Mouse (Mus musculus): ENCODE results near the gene Olfr354. TPM values are rescaled to one million over a fixed set of nuclear protein-coding genes. Genes with fewer than 3 reads are reported as not detected.

Olfr354 gene
- polyA plus RNA-seq, 1 experiment, result not detected

- Histone ChIP-seq H3K36me3 (ENCODE audit: control insufficient read depth, insufficient read depth) (no peaks in the 10 kb centered on the region), H3K27me3 (ENCODE audit: control insufficient read depth, insufficient read depth, insufficient read length) (no peaks in the 10 kb centered on the region), H3K4me2 (ENCODE audit: low read depth) (no peak within 1 kb of the TSS), H3K4me3 (no peak within 1 kb of the TSS), H3ac (ENCODE audit: control insufficient read depth, insufficient read length) (no peak within 1 kb of the TSS), H3K79me2 (ENCODE audit: control insufficient read depth, insufficient read depth) (no peaks in the 10 kb centered on the region)
- no peak for TF ChIP-seq E2F4 (IDR thresholded peaks at IDR 0.05; ENCODE audit: insufficient read depth)
- TF ChIP-seq TCF3 (IDR thresholded peaks at IDR 0.05; ENCODE audit: insufficient read length, low read depth), result no peak
- no peak for TF ChIP-seq POLR2AphosphoS2 (IDR thresholded peaks at IDR 0.05; ENCODE audit: insufficient read length, low read depth)
- TF ChIP-seq MAX (IDR thresholded peaks at IDR 0.05; ENCODE audit: low read depth), result no peak
- TF ChIP-seq CEBPB (IDR thresholded peaks at IDR 0.05; ENCODE audit: insufficient read depth, poor library complexity, severe bottlenecking), result no peak
- TF ChIP-seq POLR2A (IDR thresholded peaks at IDR 0.05; ENCODE audit: insufficient read length, low read depth), result no peak
- TF ChIP-seq REST (IDR thresholded peaks at IDR 0.05; ENCODE audit: insufficient read depth, insufficient read length), result no peak
- TF ChIP-seq MYOG (IDR thresholded peaks at IDR 0.05; ENCODE audit: control insufficient read depth in 1 of 3, insufficient read depth in 1 of 3, insufficient read length in 2 of 3, low read depth in 2 of 3), result no peak
- TF ChIP-seq MYOD1 (IDR thresholded peaks at IDR 0.05; ENCODE audit: control insufficient read depth in 1 of 3, insufficient read length in 2 of 3, low read depth in 2 of 3), result no peak
- TF ChIP-seq SRF (IDR thresholded peaks at IDR 0.05; ENCODE audit: control insufficient read depth, insufficient read length, low read depth), result no peak
- no peak for TF ChIP-seq TCF12 (IDR thresholded peaks at IDR 0.05; ENCODE audit: insufficient read depth, poor library complexity, severe bottlenecking)
- no peak for TF ChIP-seq USF1 (IDR thresholded peaks at IDR 0.05; ENCODE audit: low read depth)
Observed at GRCm38 (mm10) chr2:36928797-36929196, 23.3 kb downstream of the Olfr354 start, which contains the start of gene Olfr355. Gene Olfr355, minus strand, starts transcription at chr2:36928897.

GRCm38 (mm10) chr2:36936821-36937220 lies 31.3 kb downstream of the Olfr354 start, which contains the start of gene Olfr356:
Gene Olfr356, plus strand, starts transcription at chr2:36937121.
- H3K27me3 ChIP-seq (ENCODE audit: control insufficient read depth, insufficient read depth, insufficient read length), result no peaks in the 10 kb centered on the region
- no peak within 1 kb of the TSS for H3K4me3 ChIP-seq

More at GRCm38 (mm10) chr2:36936821-36937220, 31.3 kb downstream of the Olfr354 start, which contains the start of gene Olfr356:
- Histone ChIP-seq H3K36me3 (ENCODE audit: control insufficient read depth, insufficient read depth) (no peaks in the 10 kb centered on the region), H3K79me2 (ENCODE audit: control insufficient read depth, insufficient read depth) (no peaks in the 10 kb centered on the region), H3ac (ENCODE audit: control insufficient read depth, insufficient read length) (no peak within 1 kb of the TSS), H3K4me2 (ENCODE audit: low read depth) (no peak within 1 kb of the TSS)
- TF ChIP-seq USF1 (IDR thresholded peaks at IDR 0.05; ENCODE audit: low read depth) (no peak), REST (IDR thresholded peaks at IDR 0.05; ENCODE audit: insufficient read depth, insufficient read length) (no peak), TCF12 (IDR thresholded peaks at IDR 0.05; ENCODE audit: insufficient read depth, poor library complexity, severe bottlenecking) (no peak), MYOG (IDR thresholded peaks at IDR 0.05; ENCODE audit: control insufficient read depth in 1 of 3, insufficient read depth in 1 of 3, insufficient read length in 2 of 3, low read depth in 2 of 3) (no peak), POLR2AphosphoS2 (IDR thresholded peaks at IDR 0.05; ENCODE audit: insufficient read length, low read depth) (no peak), POLR2A (IDR thresholded peaks at IDR 0.05; ENCODE audit: insufficient read length, low read depth) (no peak), CEBPB (IDR thresholded peaks at IDR 0.05; ENCODE audit: insufficient read depth, poor library complexity, severe bottlenecking) (no peak), MYOD1 (IDR thresholded peaks at IDR 0.05; ENCODE audit: control insufficient read depth in 1 of 3, insufficient read length in 2 of 3, low read depth in 2 of 3) (no peak), MAX (IDR thresholded peaks at IDR 0.05; ENCODE audit: low read depth) (no peak), TCF3 (IDR thresholded peaks at IDR 0.05; ENCODE audit: insufficient read length, low read depth) (no peak)

Other genes starting within 250 kb of the Olfr354 start
- gene Olfr346, start 219.9 kb upstream of the Olfr354 start, polyA plus RNA-seq (2012; fragmentation: generic; extraction: Trizol), result not detected
- not detected for gene Olfr347, start 173.8 kb upstream of the Olfr354 start, polyA plus RNA-seq (2012; fragmentation: generic; extraction: Trizol)
- not detected for gene Olfr348, start 121.4 kb upstream of the Olfr354 start, polyA plus RNA-seq (2012; fragmentation: generic; extraction: Trizol)
- gene Olfr50, start 115.1 kb upstream of the Olfr354 start, polyA plus RNA-seq (2012; fragmentation: generic; extraction: Trizol), result not detected
- not detected for gene Olfr3, start 88.6 kb upstream of the Olfr354 start, polyA plus RNA-seq (2012; fragmentation: generic; extraction: Trizol)
- gene Olfr350, start 59.4 kb upstream of the Olfr354 start, polyA plus RNA-seq (2012; fragmentation: generic; extraction: Trizol), result not detected
- gene Olfr351, start 43.0 kb upstream of the Olfr354 start, polyA plus RNA-seq (2012; fragmentation: generic; extraction: Trizol), result not detected
- not detected for gene Olfr352, start 37.2 kb upstream of the Olfr354 start, polyA plus RNA-seq (2012; fragmentation: generic; extraction: Trizol)
- gene Olfr353, start 12.7 kb upstream of the Olfr354 start, polyA plus RNA-seq (2012; fragmentation: generic; extraction: Trizol), result not detected
- not detected for gene Olfr355, start 23.2 kb downstream of the Olfr354 start, polyA plus RNA-seq (2012; fragmentation: generic; extraction: Trizol)
- gene Olfr356, start 31.4 kb downstream of the Olfr354 start, polyA plus RNA-seq (2012; fragmentation: generic; extraction: Trizol), result not detected
- not detected for gene Olfr357, start 88.1 kb downstream of the Olfr354 start, polyA plus RNA-seq (2012; fragmentation: generic; extraction: Trizol)
- gene Olfr358, start 103.7 kb downstream of the Olfr354 start, polyA plus RNA-seq (2012; fragmentation: generic; extraction: Trizol), result not detected
- not detected for gene Olfr360, start 160.1 kb downstream of the Olfr354 start, polyA plus RNA-seq (2012; fragmentation: generic; extraction: Trizol)
- not detected for gene Olfr361, start 183.6 kb downstream of the Olfr354 start, polyA plus RNA-seq (2012; fragmentation: generic; extraction: Trizol)
- gene Olfr362, start 212.2 kb downstream of the Olfr354 start, polyA plus RNA-seq (2012; fragmentation: generic; extraction: Trizol), result not detected
- not detected for gene Olfr364-ps1, start 233.6 kb downstream of the Olfr354 start, polyA plus RNA-seq (2012; fragmentation: generic; extraction: Trizol)